Mouse (Mus musculus): Measurements from ENCODE around the gene Olfr1026. TPM values are rescaled to one million over a fixed set of nuclear protein-coding genes. Genes with fewer than 3 reads are reported as not detected.

Gene Olfr1026
- not detected for total RNA-seq (2021)

- DNase-seq = no peak
Measured at GRCm38 (mm10) chr2:85921258-85921657, at the start of gene Olfr1026. Gene Olfr1026, plus strand, starts transcription at chr2:85921558.

DNA sequence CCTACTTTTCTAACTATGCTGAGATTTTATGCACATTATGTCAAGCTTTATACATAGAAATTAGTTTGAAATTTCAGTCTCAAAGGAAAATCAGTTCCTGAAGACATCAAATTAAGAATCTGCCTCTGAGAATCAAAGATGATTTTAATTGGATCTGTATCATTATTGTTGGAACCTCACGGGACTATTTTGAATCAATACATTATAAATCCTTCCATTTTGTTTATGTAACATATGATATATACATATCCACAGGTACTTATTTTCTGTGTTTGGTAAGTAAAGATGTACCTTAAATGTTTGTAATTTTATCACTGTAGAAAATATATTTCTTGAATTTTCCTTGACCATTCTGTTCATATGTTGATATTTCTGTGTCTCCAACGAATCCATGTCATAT lies 36.0 kb upstream of the Olfr1026 start, which contains the start of gene Olfr1023:
Gene Olfr1023 (plus strand): TSS at position 301 of the 400 bp plus-strand sequence.
- DNase-seq = no peak

DNA sequence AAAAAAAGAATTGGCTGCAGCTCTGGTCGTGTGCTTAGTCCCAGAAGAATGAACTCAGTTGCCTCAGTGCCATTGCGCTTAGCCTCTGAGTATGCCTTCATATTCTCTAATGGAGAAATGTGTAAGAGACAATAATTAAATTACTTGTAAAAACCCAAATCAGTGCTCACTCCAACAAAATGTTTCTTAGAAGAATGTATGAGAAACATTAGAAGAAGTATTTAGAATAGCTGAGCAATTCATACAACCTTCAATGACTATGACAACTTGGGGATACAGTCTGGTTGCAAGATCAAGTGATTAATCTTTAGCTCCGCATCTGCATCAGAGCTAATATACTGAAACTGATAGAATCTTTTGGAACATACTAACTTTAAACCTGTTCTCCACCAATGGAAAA lies 16.4 kb upstream of the Olfr1026 start, which contains the start of gene Olfr1024:
Gene Olfr1024 (minus strand): TSS at position 101 of the 400 bp plus-strand sequence.
- no peak for DNase-seq

- DNase-seq = no peak
Measured at GRCm38 (mm10) chr2:85913197-85913596, 8.2 kb upstream of the Olfr1026 start.

DNA sequence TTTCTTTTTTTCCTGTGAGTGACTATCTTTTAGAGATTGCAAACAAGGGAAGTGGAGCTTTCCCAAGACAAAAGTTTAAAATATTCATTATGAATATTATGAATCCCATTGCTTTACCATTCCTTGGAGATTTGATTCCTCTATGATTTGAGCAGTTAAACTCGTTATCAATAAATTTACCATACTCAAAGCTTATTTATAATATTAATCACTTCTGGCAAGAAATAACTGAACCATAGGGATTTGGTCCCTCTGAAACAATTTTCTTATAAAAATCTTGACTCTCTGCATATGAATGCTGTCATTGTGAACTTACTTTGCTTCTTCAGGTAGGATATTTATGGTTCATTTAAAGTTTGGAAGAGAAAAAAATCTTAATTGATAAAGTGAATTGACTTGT lies 6.5 kb upstream of the Olfr1026 start, which contains the start of gene Olfr1025-ps1:
Gene Olfr1025-ps1 (plus strand): TSS at position 301 of the 400 bp plus-strand sequence.
- no peak for DNase-seq

DNA sequence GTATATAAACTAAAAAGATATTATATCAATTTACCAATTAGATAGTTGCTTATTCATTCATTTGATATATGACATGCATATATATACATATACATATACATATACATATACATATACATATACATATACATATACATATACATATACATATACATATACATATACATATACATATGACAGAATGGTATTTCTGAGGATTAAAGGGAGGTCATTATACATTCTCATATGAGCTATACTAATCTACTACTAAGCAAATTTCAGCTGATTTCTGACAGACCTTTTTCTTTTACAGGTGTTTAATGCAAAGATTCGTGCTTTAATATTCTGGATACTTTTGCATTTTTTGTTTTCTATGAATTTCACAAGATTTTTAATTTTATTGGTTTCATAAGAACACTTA lies 28.8 kb downstream of the Olfr1026 start, which contains the start of gene Olfr1028:
Gene Olfr1028 (plus strand): TSS at position 301 of the 400 bp plus-strand sequence.
- no peak for DNase-seq

DNA sequence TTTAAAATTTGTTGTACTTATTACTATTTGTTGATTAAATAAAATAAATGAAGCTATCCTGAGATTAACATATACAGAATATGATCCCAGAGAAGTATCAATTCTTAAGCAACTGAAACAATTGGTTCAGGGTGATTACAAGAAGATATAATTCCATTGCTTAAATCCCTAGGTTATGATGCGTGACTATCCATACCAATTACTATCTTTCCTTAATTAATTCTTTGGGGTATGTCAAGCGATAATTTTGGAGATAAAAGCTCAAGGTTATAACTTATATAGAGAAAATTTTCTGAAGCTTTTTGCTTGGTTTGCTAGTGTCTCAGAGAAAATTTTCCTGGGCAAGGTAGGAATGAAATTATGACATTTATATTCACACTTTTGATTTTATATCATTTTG lies 52.2 kb downstream of the Olfr1026 start, which contains the start of gene Olfr1029:
Gene Olfr1029 (plus strand): TSS at position 301 of the 400 bp plus-strand sequence.
- no peak for DNase-seq

Other genes starting within 250 kb of the Olfr1026 start
- not detected for gene Olfr1006, start 242.8 kb upstream of the Olfr1026 start, total RNA-seq (2021)
- gene Olfr1008, start 232.1 kb upstream of the Olfr1026 start, total RNA-seq (2021) = not detected
- gene Olfr1009, start 206.1 kb upstream of the Olfr1026 start, total RNA-seq (2021) = not detected
- gene Olfr1012, start 158.8 kb upstream of the Olfr1026 start, total RNA-seq (2021) = not detected
- not detected for gene Olfr1013, start 154.5 kb upstream of the Olfr1026 start, total RNA-seq (2021)
- not detected for gene Olfr1014, start 148.8 kb upstream of the Olfr1026 start, total RNA-seq (2021)
- not detected for gene Olfr1015, start 139.5 kb upstream of the Olfr1026 start, total RNA-seq (2021)
- not detected for gene Olfr1016, start 119.0 kb upstream of the Olfr1026 start, total RNA-seq (2021)
- gene Olfr1018, start 103.1 kb upstream of the Olfr1026 start, total RNA-seq (2021) = not detected
- not detected for gene Olfr1019, start 76.1 kb upstream of the Olfr1026 start, total RNA-seq (2021)
- gene Olfr1020, start 74.5 kb upstream of the Olfr1026 start, total RNA-seq (2021) = not detected
- not detected for gene Olfr1022, start 53.0 kb upstream of the Olfr1026 start, total RNA-seq (2021)
- not detected for gene Olfr1023, start 35.9 kb upstream of the Olfr1026 start, total RNA-seq (2021)
- not detected for gene Olfr1024, start 16.5 kb upstream of the Olfr1026 start, total RNA-seq (2021)
- not detected for gene Olfr1025-ps1, start 6.4 kb upstream of the Olfr1026 start, total RNA-seq (2021)
- gene Olfr1028, start 28.9 kb downstream of the Olfr1026 start, total RNA-seq (2021) = not detected
- gene Olfr1029, start 52.3 kb downstream of the Olfr1026 start, total RNA-seq (2021) = not detected
- gene Olfr1030, start 57.7 kb downstream of the Olfr1026 start, total RNA-seq (2021) = not detected
- gene Olfr1031, start 68.7 kb downstream of the Olfr1026 start, total RNA-seq (2021) = not detected
- gene Olfr1032, start 84.0 kb downstream of the Olfr1026 start, total RNA-seq (2021) = not detected
- 1 to 10 TPM in 1 of 2 experiments, under 1 TPM in 1; 0.43 to 1.1 TPM for gene Olfr1033, start 99.1 kb downstream of the Olfr1026 start, total RNA-seq (2021)
- under 1 TPM in 1 of 2 experiments, not detected in 1; 0.07 TPM for gene Olfr1034, start 124.3 kb downstream of the Olfr1026 start, total RNA-seq (2021)
- gene Olfr1036, start 152.4 kb downstream of the Olfr1026 start, total RNA-seq (2021) = not detected
- not detected for gene Olfr1037, start 165.8 kb downstream of the Olfr1026 start, total RNA-seq (2021)
- gene Olfr1039, start 214.4 kb downstream of the Olfr1026 start, total RNA-seq (2021) = not detected
- gene Olfr1040, start 225.2 kb downstream of the Olfr1026 start, total RNA-seq (2021) = not detected
- not detected for gene Olfr1042, start 240.3 kb downstream of the Olfr1026 start, total RNA-seq (2021)
- not detected for gene Olfr1043, start 246.0 kb downstream of the Olfr1026 start, total RNA-seq (2021)